Mouse (Mus musculus): Measurements from ENCODE around the gene Tgfbr3l.

Tgfbr3l gene

GRCm38 (mm10) chr8:4269609-4270008 lies 21.6 kb downstream of the Tgfbr3l start:
- DNase-seq, result no peak

- DNase-seq, result peak; percentile 94 to 96
Observed at GRCm38 (mm10) chr8:4275275-4276110, 27.5 kb downstream of the Tgfbr3l start, which contains the start of gene Timm44. Gene Timm44 (minus strand): TSS chr8:4275913.

- DNase-seq, result no peak
Observed at GRCm38 (mm10) chr8:4276111-4276465, 28.1 kb downstream of the Tgfbr3l start.

- no peak for DNase-seq
Observed at GRCm38 (mm10) chr8:4292738-4293137, 44.7 kb downstream of the Tgfbr3l start.

- DNase-seq, result no peak
Observed at GRCm38 (mm10) chr8:4297822-4298221, 49.8 kb downstream of the Tgfbr3l start.
